Mouse (Mus musculus) lung, postnatal 10 days (tissue): ENCODE data around the gene Mss51.
A peak's percentile ranks its signal among the peaks of the same experiment; 100 is the strongest.

Source experiments
- DNase-seq: peaks from one replicate; pipeline ENCODE4 v3.0.0; 2021

Mss51 gene

GRCm38 (mm10) chr14:20451302-20451701 is 45.4 kb downstream of the Mss51 start:
- no peak for DNase-seq

GRCm38 (mm10) chr14:20447209-20447608 is 49.5 kb downstream of the Mss51 start:
- peak; percentile 31 for DNase-seq

GRCm38 (mm10) chr14:20442252-20442651 is 54.4 kb downstream of the Mss51 start:
- no peak for DNase-seq

- DNase-seq, result no peak
These were observed 59.7 kb downstream of the Mss51 start for GRCm38 (mm10) chr14:20436976-20437375.
